Mouse (Mus musculus): ENCODE results near the gene Vps53.
"Not testable (repeated sequence)": the region's sequence is repeated elsewhere in the genome, so short reads cannot be mapped to it uniquely, and the experiment has no call there.

Vps53 gene

DNA sequence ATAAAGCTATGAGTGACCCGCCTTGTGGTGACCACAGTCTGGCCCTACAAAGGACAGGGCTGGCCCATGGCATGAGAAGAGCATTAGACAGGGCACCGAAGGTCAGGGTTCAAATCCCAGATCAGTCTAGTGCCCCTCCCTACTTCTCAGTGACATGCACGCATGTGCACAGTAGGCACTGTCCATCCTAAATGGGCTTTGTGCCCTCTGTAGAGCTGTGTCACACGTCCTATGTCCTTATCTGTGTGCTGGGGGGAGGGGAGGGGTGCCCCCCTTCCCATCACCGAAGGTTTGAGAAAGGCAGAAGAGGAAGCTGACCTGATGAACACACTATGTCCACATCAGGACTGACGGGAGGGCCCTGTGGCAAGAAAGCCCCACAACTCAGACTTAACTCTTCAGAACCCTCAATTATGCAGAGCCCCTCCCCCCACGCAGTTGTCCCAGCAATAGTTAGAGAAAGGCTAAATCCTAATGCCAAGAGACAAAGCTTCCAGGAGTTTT, 154.3 kb downstream of the Vps53 start:
- no peak for DNase-seq (ENCODE audit: low read depth in 2 of 2, low spot score in 2 of 2)

DNA sequence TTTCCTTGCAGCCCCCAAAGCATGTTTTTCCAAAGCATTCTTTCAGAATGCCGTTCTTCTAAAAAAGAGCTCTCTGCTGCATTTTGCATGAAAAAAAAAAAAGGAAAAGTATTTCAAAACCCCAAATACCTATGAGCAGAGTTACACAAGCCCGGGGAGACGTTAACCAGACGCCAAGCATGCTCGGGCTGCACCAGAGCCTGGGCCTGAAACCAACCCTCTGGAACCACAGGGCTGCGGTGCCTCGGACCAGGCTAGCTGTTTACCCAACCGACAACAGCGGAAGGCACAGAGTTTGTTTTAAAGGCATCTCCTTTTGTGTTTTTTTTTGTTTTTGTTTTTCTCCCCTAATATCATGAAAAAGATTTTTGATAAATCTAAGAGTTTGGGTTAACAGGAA, 158.5 kb downstream of the Vps53 start:
- DNase-seq (ENCODE audit: low read depth in 2 of 2, low spot score in 2 of 2), result no peak

DNA sequence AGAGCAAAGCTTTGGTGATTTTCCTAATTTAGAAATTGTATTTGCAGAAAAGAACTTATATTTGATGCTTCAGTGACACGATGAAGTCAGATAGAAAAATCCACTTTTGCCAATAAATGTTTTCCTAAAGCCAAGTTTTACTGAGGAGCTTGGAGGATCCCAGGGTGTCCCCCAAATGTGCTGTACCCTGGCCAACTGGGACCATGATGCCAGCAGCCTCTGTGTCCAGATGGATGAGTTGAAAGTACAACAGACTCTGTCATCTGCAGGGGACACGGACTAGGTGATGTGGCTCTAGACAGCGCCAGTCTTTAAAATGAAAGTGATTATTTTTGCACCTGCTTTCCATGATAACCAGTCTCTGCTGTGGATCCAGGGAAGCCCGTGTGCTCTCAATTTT, 159.6 kb downstream of the Vps53 start:
- DNase-seq (ENCODE audit: low read depth in 2 of 2, low spot score in 2 of 2), result no peak

DNA sequence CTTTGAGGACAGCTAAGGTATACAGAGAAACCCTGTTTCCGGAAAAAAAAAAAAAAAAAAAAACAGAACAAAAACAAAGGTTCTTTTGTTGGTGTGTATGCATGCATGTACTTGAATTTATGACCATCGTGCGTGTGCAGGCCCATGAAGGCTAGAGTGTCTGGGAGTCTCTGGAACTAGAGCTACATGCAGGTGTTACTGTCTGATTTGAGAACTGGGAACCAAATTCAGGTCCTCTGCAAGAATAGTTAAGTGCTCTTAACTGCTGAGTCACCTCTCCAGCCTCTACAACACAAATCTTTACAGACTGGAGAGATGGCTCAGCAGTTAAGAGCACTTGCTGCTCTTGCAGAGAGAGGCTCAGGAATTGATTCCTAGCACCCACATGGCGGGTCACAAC, 163.6 kb downstream of the Vps53 start:
- DNase-seq (ENCODE audit: low read depth in 2 of 2, low spot score in 2 of 2), result no peak

DNA sequence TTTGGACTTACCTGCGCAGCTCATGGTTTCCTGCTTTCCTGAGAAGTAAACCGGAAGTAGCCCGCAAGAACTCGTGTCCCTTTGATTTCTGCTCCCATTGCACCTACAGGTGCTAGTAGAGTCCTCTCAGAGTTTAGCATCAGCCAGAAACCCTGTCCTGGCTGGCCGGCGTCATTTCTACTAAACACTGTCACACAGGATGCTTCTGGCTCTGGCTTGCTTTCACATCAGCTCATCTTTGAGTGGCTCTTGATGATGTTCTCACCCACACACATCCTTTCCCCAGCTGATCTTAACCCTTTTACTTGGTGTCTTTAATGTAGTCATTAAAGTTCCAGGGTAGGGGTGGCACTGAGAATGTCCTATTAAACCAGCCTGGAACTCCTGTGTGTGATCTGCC, 164.2 kb downstream of the Vps53 start:
- DNase-seq (ENCODE audit: low read depth in 2 of 2, low spot score in 2 of 2), result peak in 1 of 2 experiments; percentile 27

DNA sequence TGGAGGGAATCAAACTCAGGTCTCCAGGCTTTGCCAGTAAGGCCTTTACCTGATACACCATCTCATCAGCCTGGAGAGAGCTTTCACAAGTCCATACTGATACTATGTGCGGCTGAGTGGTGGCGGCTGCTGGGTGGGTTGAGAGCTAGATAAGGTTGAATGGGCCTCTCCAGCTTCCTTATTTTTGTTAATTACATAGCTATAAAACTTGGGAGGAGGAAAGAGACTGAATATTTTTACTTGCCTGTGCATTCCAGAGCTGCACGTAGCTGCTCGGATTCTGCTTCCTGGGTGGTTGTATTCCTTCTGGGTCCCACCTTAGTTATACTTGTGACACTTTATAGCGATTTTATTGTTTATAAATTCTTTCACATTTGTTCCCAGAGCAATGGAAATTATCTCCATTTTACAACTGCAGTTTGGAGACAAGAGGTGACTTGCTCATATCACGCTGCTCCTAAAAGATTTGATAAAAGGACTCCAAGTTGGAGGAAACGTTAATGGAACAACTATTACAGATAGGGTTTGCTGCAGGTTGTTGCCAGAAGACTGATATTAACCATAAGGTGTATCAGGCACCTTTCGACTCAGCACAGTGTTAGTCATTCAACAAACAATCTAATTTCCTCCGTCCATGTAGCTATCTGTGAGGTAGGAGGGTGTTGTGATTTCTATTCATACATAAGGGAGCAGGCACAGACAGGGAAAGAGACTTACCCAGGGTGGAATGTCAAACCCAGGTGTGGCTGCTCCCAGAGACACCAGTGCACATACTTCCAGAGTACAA, 168.4 kb downstream of the Vps53 start:
- DNase-seq (ENCODE audit: low read depth in 2 of 2, low spot score in 2 of 2), result no peak

DNA sequence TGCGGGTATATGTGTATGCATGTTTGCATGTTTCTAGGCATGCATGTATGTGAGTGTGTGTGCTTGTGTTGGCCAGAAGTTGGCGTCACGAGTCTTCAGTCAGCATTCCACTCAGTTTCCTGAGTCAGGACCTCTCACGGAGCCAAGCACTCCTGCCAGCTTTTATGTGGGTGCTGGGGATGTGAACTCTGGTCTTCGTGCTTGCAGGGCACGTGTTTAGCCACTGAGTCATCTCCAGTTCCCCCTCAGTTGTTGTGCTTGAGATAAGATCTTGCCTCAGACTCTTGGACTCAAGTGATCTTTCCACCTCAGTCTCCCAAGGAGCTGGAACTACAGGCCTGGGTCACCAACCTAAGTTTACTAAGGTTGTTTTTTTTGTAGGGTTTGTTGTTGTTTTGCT, 170.3 kb downstream of the Vps53 start:
- no peak for DNase-seq (ENCODE audit: low read depth in 2 of 2, low spot score in 2 of 2)

DNA sequence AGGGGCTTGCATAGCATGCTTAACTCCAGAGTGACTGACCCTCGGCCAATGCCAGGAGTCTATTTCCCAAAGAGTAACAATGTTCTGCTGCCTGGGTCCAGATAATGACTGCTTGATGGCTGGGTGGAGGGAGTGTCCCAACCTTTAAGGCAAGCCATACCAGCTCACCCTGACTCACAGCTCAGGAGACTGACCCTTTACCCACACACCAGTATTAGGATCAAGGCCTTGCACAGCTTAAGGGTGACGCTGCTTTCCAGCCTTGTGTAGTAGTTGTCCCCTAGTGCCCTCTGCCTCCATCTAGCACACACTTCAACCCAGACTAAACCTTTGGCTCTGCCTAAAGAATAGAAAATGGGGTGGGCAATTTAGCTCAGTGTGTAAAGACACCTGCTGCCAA, 171.3 kb downstream of the Vps53 start:
- DNase-seq (ENCODE audit: low read depth in 2 of 2, low spot score in 2 of 2), result no peak

DNA sequence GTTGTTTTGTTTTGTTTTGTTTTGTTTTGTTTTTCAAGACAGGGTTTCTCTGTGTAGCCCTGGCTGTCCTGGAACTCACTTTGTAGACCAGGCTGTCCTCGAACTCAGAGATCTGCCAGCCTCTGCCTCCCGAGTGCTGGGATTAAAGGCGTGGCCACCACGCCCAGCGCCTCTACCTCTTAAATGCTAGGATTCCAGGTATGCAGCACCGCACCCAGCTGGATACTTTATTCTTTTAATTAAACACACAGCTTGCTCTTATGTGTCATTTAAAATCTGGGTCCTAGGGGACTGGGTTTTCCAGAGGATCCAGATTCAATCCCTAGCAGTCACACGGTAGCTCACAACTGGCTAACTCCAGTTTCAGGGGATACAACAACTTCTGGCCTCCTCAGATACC, 175.2 kb downstream of the Vps53 start:
- not testable (repeated sequence) for DNase-seq (ENCODE audit: low read depth in 2 of 2, low spot score in 2 of 2)

DNA sequence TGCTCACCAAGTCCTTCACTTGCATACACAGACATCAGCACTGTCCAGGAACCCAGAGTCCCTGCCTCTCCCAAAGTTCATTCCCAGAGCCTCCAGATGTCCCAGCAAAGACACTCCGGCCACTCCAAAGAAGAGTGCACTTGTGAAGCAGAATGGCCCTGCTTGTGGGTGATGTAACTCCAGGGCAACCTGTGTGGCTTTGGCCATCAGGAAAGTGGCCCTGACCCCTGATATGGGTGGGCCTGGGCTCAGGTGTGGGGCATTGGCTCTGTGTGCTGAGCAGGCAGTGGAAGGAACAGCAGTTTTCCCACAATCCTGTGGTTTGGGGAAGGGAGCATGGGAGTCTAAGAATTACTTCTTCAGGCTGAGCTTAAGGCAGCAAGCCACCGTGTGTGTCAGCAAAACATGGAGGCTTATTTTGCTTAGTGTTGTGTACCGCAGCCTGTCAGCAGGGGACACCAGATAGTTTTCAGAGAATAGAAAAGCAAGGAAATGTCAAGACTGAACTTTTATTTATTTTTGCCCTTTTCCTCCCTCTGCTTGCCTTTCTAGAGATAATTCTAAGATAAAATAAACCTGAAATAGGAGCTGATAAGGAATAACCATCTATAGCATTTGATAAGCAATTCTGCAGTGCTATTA, 178.1 kb downstream of the Vps53 start:
- no peak for DNase-seq (ENCODE audit: low read depth in 2 of 2, low spot score in 2 of 2)

DNA sequence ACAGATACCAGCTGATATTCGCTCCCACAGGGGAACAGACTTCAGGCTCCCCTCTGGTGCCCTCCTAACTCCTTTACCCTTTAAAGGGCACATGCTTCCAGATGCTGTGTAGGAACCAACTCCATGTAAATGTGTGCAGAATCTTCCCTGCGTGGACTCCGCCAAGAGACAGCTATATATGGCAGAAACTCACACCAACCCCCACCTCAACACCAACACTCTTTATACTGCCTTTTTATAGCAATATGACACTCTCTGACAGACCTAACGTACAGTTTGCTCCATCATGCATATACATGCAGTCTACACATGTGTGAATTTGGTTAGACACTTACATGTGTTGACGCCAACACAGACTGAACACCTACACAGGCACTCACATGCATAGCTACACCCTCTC, 178.7 kb downstream of the Vps53 start:
- no peak for DNase-seq (ENCODE audit: low read depth in 2 of 2, low spot score in 2 of 2)

DNA sequence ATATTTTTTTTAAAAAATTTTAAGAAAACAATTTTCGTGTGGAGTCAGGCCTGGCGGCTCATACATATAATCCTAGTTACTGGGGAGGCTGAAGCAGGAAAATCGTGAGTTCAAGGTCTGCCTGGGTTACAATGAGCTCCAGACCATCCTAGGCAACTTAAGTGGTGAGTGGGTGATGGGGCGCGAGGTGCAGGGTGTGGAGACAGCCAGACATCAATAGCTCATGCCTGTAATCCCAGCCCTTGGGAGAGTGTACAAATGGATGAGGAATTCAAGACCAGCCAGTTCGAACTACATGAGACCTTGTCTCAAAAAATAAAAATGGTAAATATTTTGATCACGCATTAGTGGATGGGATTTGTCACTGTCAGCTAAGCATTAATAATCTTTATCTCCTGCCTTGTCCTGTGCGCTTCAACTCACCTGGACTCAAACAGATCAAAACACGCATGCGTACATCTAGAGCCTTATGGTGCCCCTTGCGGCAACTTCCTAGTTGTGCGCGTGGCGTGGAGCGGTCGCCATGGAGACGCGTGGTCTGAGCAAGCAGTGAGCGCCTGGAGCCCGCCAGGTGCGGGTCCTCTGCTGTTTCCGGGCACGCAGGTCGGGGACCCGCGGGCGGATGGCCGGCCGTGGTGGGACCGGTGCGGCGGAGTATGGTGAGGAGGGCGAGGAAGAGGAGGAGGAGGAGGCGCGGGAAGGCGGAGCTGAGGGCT, 179.8 kb downstream of the Vps53 start, which contains the start of gene 1700016K19Rik:
Gene 1700016K19Rik, plus strand, starts transcription at position 473 of the 716 bp plus-strand sequence.
- peak; percentile 81 to 87 for DNase-seq (ENCODE audit: low read depth in 2 of 2, low spot score in 2 of 2)
